Mouse (Mus musculus): ENCODE measurements around the gene Insig1. TPM values are rescaled to one million over a fixed set of nuclear protein-coding genes. Genes with fewer than 3 reads are reported as not detected.

Insig1 gene
- polyA plus RNA-seq, 1 experiment from 2014 or later, result 117 TPM

- peaks cover 14% of the 10 kb centered on the region for H3K4me1 ChIP-seq
- no peaks in the 10 kb centered on the region for H3K36me3 ChIP-seq
- no peak for ATAC-seq (ENCODE audit: insufficient read depth, low FRiP score, low read depth)
- no peak overlapping the region for H3K27ac ChIP-seq
- H3K4me2 ChIP-seq, result no peak overlapping the region
- no peaks in the 10 kb centered on the region for H3K27me3 ChIP-seq (replicated peaks)
- H3K9ac ChIP-seq, result no peak overlapping the region
- 71% methylated on average over 7 of the region's 7 CpGs for WGBS
- H3K9me3 ChIP-seq, result no peaks in the 10 kb centered on the region
- H3K4me3 ChIP-seq (replicated peaks), result no peak overlapping the region
These were observed 31.2 kb upstream of the Insig1 start for GRCm38 (mm10) chr5:28039746-28040655.

DNA sequence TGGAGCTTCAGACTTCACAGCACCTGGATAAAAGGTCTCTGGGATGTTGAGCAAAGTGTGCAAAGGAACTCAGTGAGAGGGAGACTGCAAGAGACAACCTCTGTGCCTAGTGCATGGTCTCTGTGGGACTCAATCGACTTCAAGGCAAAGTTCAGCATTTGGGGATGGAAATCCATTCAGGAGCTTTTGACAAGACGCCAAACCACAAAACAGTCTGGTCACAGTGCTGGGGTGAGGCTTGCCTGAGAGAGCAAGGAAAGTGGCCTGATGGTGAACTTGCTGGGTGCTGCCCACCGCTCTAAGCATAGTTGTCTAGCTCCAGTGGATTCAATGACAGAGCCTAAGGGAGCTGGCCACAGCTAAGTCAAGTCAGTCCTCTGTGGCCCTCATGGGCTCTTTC lies 30.4 kb upstream of the Insig1 start:
- no peaks in the 10 kb centered on the region for H3K36me3 ChIP-seq
- WGBS, result 87% methylated on average over 3 of the region's 3 CpGs
- H3K27me3 ChIP-seq (replicated peaks), result no peaks in the 10 kb centered on the region
- H3K4me2 ChIP-seq, result no peak overlapping the region
- H3K9me3 ChIP-seq, result no peaks in the 10 kb centered on the region
- H3K4me3 ChIP-seq (replicated peaks), result no peak overlapping the region
- ATAC-seq (ENCODE audit: insufficient read depth, low FRiP score, low read depth), result no peak
- no peak overlapping the region for H3K27ac ChIP-seq
- no peak overlapping the region for H3K9ac ChIP-seq
- H3K4me1 ChIP-seq, result peaks cover 14% of the 10 kb centered on the region

DNA sequence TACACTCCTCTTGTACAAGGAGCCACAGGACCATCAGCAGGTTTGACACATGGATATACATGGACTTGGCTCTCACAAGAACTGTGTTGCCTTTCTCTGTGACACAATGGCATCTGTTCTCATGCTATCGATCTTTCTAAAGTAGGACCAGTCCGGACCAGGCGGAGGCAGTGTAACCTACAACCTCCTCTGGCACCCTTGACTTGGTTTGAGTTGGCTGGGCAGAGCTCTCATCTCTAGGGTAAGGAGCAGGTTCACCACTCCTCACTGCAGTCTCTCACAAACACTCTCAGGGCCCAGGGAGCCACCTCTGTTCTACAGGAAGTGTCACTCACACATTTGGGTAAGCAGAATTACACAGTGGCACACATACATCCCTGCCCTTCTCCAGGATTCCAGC lies 29.1 kb upstream of the Insig1 start:
- Histone ChIP-seq H3K36me3 (no peaks in the 10 kb centered on the region), H3K4me2 (no peak overlapping the region), H3K9ac (no peak overlapping the region), H3K4me3 (replicated peaks) (no peak overlapping the region), H3K4me1 (peaks cover 12% of the 10 kb centered on the region), H3K27me3 (replicated peaks) (no peaks in the 10 kb centered on the region), H3K9me3 (no peaks in the 10 kb centered on the region), H3K27ac (no peak overlapping the region)
- ATAC-seq (ENCODE audit: insufficient read depth, low FRiP score, low read depth), result no peak
- WGBS, result 88% methylated on average over 3 of the region's 3 CpGs

DNA sequence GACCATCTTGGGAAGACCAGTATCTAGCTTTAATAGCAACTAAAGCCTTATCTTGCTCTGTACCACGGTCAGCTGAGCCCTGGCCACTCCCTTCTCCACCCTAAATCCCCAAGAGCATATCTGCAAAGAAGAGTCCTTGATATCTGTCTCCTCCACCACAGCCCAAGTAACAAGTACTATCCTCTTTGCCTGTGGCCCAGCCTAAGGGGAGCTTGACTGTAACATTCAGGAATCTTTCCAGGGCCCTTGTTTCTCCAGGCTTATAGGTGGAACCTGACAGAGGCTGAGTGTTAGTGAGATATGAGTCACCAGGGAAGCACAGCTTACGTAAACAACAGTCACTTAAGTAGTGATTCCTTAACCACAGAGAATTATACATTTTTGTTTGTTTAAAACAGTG lies 28.4 kb upstream of the Insig1 start:
- Histone ChIP-seq H3K9ac (no peak overlapping the region), H3K4me1 (peaks cover 5% of the 10 kb centered on the region), H3K4me2 (no peak overlapping the region), H3K27me3 (replicated peaks) (no peaks in the 10 kb centered on the region), H3K9me3 (no peaks in the 10 kb centered on the region), H3K36me3 (no peaks in the 10 kb centered on the region), H3K27ac (no peak overlapping the region), H3K4me3 (replicated peaks) (no peak overlapping the region)
- peak; percentile 54; the same call in 1 of the 2 replicates for ATAC-seq (ENCODE audit: insufficient read depth, low FRiP score, low read depth)
- WGBS, result 33% methylated on average over 2 of the region's 2 CpGs

GRCm38 (mm10) chr5:28043386-28043785 lies 27.8 kb upstream of the Insig1 start:
- Histone ChIP-seq H3K4me2 (no peak overlapping the region), H3K4me1 (no peaks in the 10 kb centered on the region), H3K27ac (no peak overlapping the region), H3K4me3 (replicated peaks) (no peak overlapping the region), H3K9me3 (no peaks in the 10 kb centered on the region), H3K27me3 (replicated peaks) (no peaks in the 10 kb centered on the region), H3K9ac (no peak overlapping the region), H3K36me3 (no peaks in the 10 kb centered on the region)
- no peak for ATAC-seq (ENCODE audit: insufficient read depth, low FRiP score, low read depth)
- 70% methylated on average over 5 of the region's 5 CpGs for WGBS

GRCm38 (mm10) chr5:28046966-28047365 lies 24.2 kb upstream of the Insig1 start:
- H3K36me3 ChIP-seq, result no peaks in the 10 kb centered on the region
- H3K4me3 ChIP-seq (replicated peaks), result no peak overlapping the region
- WGBS, result 71% methylated on average over 3 of the region's 3 CpGs
- no peak overlapping the region for H3K27ac ChIP-seq
- no peaks in the 10 kb centered on the region for H3K9me3 ChIP-seq
- no peaks in the 10 kb centered on the region for H3K27me3 ChIP-seq (replicated peaks)
- no peak for ATAC-seq (ENCODE audit: insufficient read depth, low FRiP score, low read depth)
- no peak overlapping the region for H3K4me2 ChIP-seq
- no peaks in the 10 kb centered on the region for H3K4me1 ChIP-seq
- no peak overlapping the region for H3K9ac ChIP-seq

DNA sequence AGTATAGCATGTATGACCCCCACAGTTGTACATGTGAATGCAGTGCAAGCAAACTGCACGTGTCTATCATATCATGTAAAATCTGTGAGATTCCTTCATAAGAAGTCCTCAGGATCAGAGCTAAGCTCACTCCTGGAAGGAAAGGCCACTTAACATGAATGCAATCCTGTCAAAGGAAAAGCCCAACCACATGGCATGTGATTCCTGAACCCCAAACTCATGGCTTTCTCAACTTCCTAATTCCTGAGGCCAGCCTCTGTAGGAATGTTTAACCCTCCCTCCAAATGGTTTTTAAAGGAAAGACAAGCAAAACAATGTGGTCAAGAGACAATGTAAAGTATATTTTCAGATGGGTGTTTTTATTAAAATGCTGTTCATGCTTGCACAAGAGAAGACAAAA lies 23.2 kb upstream of the Insig1 start:
- no peak overlapping the region for H3K9ac ChIP-seq
- no peak overlapping the region for H3K27ac ChIP-seq
- 73% methylated on average over 1 of the region's 1 CpGs for WGBS
- no peak overlapping the region for H3K4me2 ChIP-seq
- H3K4me1 ChIP-seq, result no peaks in the 10 kb centered on the region
- H3K36me3 ChIP-seq, result no peaks in the 10 kb centered on the region
- no peak for ATAC-seq (ENCODE audit: insufficient read depth, low FRiP score, low read depth)
- no peaks in the 10 kb centered on the region for H3K9me3 ChIP-seq
- H3K27me3 ChIP-seq (replicated peaks), result no peaks in the 10 kb centered on the region
- H3K4me3 ChIP-seq (replicated peaks), result no peak overlapping the region

DNA sequence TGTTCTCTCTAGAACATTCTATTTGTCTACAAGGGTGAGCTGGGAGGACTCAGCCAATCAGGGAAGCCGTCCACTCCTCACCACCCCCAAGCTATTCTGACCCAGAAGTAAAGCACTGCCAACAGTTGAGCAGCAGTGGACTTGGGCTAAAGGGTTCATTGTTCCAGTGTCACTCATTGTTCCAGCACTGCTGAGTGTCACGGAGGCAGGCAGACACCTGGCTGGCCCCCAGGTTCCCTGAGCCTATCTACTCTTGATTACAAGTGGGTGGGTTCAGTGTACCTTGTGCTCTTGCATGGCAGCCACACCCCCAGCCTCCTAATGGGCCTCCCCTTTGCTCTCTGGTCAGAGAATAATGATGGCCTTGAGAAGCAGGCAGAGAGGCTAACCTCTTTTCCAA lies 15.7 kb upstream of the Insig1 start:
- Histone ChIP-seq H3K4me1 (peaks cover 5% of the 10 kb centered on the region; the same call in 1 of the 2 replicates), H3K36me3 (no peaks in the 10 kb centered on the region), H3K4me3 (replicated peaks) (no peak overlapping the region), H3K9me3 (no peaks in the 10 kb centered on the region), H3K27ac (peak overlapping the region; percentile 80), H3K27me3 (replicated peaks) (no peaks in the 10 kb centered on the region), H3K9ac (no peak overlapping the region), H3K4me2 (no peak overlapping the region)
- WGBS, result 47% methylated on average over 2 of the region's 2 CpGs
- ATAC-seq (ENCODE audit: insufficient read depth, low FRiP score, low read depth), result peak; percentile 98

GRCm38 (mm10) chr5:28056877-28057276 lies 14.3 kb upstream of the Insig1 start:
- Histone ChIP-seq H3K27me3 (replicated peaks) (no peaks in the 10 kb centered on the region), H3K9me3 (no peaks in the 10 kb centered on the region), H3K36me3 (no peaks in the 10 kb centered on the region), H3K27ac (no peak overlapping the region), H3K4me3 (replicated peaks) (no peak overlapping the region), H3K4me1 (peaks cover 5% of the 10 kb centered on the region; the same call in 1 of the 2 replicates), H3K9ac (no peak overlapping the region), H3K4me2 (no peak overlapping the region)
- WGBS, result 73% methylated on average over 3 of the region's 3 CpGs
- no peak for ATAC-seq (ENCODE audit: insufficient read depth, low FRiP score, low read depth)

DNA sequence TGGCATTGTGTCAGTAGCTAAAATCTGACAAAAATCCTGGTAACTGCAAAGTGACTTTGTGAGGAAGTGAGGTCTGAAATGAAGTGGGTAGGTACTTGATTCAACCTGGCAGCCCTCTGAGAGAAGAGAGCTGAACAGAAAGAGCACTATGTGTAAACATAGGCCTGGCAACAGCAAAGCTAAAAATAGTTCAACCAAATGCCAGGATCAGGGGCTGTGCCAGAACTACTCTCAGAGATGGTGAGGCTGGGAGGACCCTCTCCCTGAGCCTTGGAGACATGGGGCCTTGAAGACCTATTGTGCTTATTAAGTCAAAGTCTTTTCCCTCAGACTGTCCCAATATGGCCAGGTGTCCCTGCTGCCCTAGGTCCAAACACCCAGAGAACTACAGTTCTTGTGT lies 10.7 kb upstream of the Insig1 start:
- ATAC-seq (ENCODE audit: insufficient read depth, low FRiP score, low read depth), result no peak
- Histone ChIP-seq H3K9me3 (no peaks in the 10 kb centered on the region), H3K4me2 (no peak overlapping the region), H3K4me3 (replicated peaks) (no peak overlapping the region), H3K27me3 (replicated peaks) (no peaks in the 10 kb centered on the region), H3K9ac (no peak overlapping the region), H3K27ac (peak overlapping the region; percentile 17; the same call in 1 of the 2 replicates), H3K36me3 (no peaks in the 10 kb centered on the region), H3K4me1 (0 out of 2 replicates have a peak, but pooled peaks cover under 1% of the 10 kb centered on the region)

DNA sequence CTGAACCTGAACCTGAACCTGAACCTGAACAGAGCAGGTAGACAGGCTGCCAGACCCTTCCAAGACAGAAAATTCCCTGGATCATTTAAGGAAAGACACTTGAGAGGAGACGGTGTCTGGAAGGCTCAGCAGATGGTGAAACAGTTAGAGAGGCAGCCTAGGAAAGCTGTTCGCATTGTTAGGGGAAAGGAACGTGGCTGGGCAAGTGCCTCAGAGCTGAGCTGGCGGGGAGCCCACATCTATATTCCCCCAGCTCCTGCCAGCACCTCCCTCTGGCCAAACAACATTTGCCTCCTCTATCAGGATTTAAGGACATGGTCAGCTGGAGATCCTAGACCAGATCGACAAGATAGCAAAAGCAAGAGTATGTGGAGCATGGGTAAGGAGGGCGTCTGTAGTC lies 10.2 kb upstream of the Insig1 start:
- H3K9ac ChIP-seq, result no peak overlapping the region
- H3K4me2 ChIP-seq, result no peak overlapping the region
- H3K36me3 ChIP-seq, result no peaks in the 10 kb centered on the region
- H3K4me1 ChIP-seq, result 0 out of 2 replicates have a peak, but pooled peaks cover 2% of the 10 kb centered on the region
- H3K27me3 ChIP-seq (replicated peaks), result no peaks in the 10 kb centered on the region
- ATAC-seq (ENCODE audit: insufficient read depth, low FRiP score, low read depth), result no peak
- no peak overlapping the region for H3K4me3 ChIP-seq (replicated peaks)
- peak overlapping the region; percentile 17; the same call in 1 of the 2 replicates for H3K27ac ChIP-seq
- H3K9me3 ChIP-seq, result no peaks in the 10 kb centered on the region
- WGBS, result 65% methylated on average over 6 of the region's 6 CpGs

DNA sequence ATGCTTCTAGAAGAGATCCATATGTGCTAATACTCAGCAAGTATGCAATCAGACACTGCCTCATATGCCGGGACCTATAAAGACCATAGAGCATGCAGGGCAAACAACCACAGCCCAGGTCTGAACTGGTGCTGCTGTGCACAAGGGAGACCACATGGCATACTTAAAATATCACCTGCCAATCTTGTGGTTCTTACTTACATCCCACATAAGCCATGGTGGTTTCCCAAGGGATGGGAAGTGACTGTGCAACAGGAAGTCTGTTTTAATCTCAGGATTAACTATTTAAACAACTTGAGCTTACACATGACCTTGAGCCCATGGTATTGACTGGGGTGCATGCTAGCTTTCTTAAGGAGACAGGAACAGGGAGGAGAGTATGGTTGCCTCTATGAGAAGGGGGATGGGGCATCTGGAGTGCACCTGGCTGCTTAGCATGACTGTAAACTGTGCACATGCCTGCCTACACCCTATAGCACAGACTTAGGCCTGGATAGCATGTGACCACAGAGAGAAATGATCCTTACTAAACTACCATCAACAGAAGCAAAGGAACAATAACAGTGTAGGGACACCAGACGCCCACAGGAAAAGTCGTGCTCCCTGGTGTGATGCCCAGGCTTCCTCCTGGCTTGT lies 7.1 kb upstream of the Insig1 start:
- no peaks in the 10 kb centered on the region for H3K9me3 ChIP-seq
- no peaks in the 10 kb centered on the region for H3K27me3 ChIP-seq (replicated peaks)
- no peak overlapping the region for H3K4me2 ChIP-seq
- H3K36me3 ChIP-seq, result no peaks in the 10 kb centered on the region
- 0 out of 2 replicates have a peak, but pooled peaks cover 6% of the 10 kb centered on the region for H3K4me1 ChIP-seq
- 41% methylated on average over 3 of the region's 3 CpGs for WGBS
- no peak overlapping the region for H3K4me3 ChIP-seq (replicated peaks)
- H3K9ac ChIP-seq, result no peak overlapping the region
- no peak overlapping the region for H3K27ac ChIP-seq
- ATAC-seq (ENCODE audit: insufficient read depth, low FRiP score, low read depth), result no peak
